Mouse (Mus musculus) G1E (cell line): ENCODE measurements around the gene Olfr859. TPM values are rescaled to one million over a fixed set of nuclear protein-coding genes. Genes with fewer than 3 reads are reported as not detected.
"Not testable (repeated sequence)": the region's sequence is repeated elsewhere in the genome, so short reads cannot be mapped to it uniquely, and the experiment has no call there.

Experiments used
- ATAC-seq: 2 replicates; pipeline ENCODE4 v1.8.0; 2016; ENCODE audit warnings: mild to moderate bottlenecking; ENCODE audit not compliant: insufficient number of reproducible peaks, poor library complexity, low FRiP score, severe bottlenecking; ENCODE audit errors: extremely low read depth
- DNase-seq: peaks from one replicate; pipeline ENCODE4 v3.0.0; 2012; ENCODE audit warnings: low spot score
- H3K27me3 ChIP-seq: 2 replicates; pipeline ENCODE4 v1.6.1; 2012; ENCODE audit warnings: mild to moderate bottlenecking, low read length, inconsistent platforms; ENCODE audit not compliant: insufficient read depth
- H3K36me3 ChIP-seq: replicated peaks from 2 replicates; pipeline ENCODE3; 2012; ENCODE audit warnings: mild to moderate bottlenecking, inconsistent platforms
- H3K4me1 ChIP-seq: 2 replicates; pipeline ENCODE4 v1.6.1; 2012; ENCODE audit warnings: low read depth, low read length, inconsistent platforms, mixed read lengths; ENCODE audit not compliant: insufficient read depth
- H3K4me3 ChIP-seq: 2 replicates; pipeline ENCODE4 v1.5.1; 2012; ENCODE audit warnings: low read depth, mild to moderate bottlenecking, inconsistent platforms, low read length, moderate library complexity, mixed read lengths
- H3K9me3 ChIP-seq: replicated peaks from 2 replicates; pipeline ENCODE4 v1.6.1; 2012; ENCODE audit warnings: inconsistent platforms
- CTCF ChIP-seq: IDR thresholded peaks from 2 replicates; pipeline ENCODE4 v1.5.1; 2012; ENCODE audit warnings: low read depth, low read length, inconsistent platforms, mixed read lengths
- GATA1 ChIP-seq: IDR thresholded peaks from 2 replicates; pipeline ENCODE4 v1.6.1; 2012; ENCODE audit warnings: borderline replicate concordance, low read length, inconsistent platforms, mixed read lengths
- GATA2 ChIP-seq: IDR thresholded peaks from 2 replicates; pipeline ENCODE4 v1.6.1; 2012; ENCODE audit warnings: low read depth, low read length, inconsistent platforms, borderline replicate concordance
- POLR2AphosphoS5 ChIP-seq: IDR thresholded peaks from 2 replicates; pipeline ENCODE4 v1.6.1; 2012; ENCODE audit warnings: low read depth, low read length, inconsistent platforms; ENCODE audit not compliant: insufficient replicate concordance
- TAL1 ChIP-seq: conservative IDR thresholded peaks from 2 replicates; pipeline ENCODE4 v1.6.1; 2012; ENCODE audit warnings: low read depth, low read length, inconsistent platforms, mixed read lengths
- polyA plus RNA-seq: library from polyadenylated mRNA; stranded (reverse); fragments of >175 nt; gene quantifications from 2 replicates; pipeline ENCODE4 v1.2.3, GENCODE M21; 2012
- total RNA-seq, 2 experiments: library from RNA; stranded (forward) in 1 of 2; stranded (reverse) in 1 of 2; fragments of 200-1000 nt in 1 of 2; fragments of >200 nt in 1 of 2; fragmentation: Nextera tagmentation in 1 of 2; gene quantifications; 2 replicates each; pipeline ENCODE4 v1.2.3; 2014 to 2017

Olfr859 gene
- total RNA-seq (2014; fragmentation: Nextera tagmentation) (not detected in 2 replicates), total RNA-seq (2017) (0.16 and 0.52 TPM in 2 replicates), polyA plus RNA-seq (not detected in 2 replicates)

DNA sequence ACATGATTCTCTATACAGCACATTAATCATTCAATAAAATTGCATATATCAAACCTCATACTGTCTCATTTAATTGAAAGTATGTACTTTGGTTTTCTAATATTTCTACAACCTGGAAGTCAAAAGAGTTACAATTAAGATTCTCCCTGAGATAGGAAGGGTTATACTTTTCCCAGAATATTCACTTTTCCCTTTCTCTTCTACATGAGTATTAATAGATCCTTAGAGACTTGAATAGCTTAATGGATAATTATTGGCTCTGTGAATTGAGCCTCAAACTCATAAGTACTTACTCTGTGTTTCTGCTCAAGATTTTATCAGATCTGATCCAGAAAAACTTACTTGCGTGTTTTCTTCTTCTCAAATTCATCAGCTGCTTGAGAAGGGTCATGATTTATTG, at the start of gene Olfr859:
TSS of gene Olfr859 (plus strand) at position 301 of the 400 bp plus-strand sequence.
- not testable (repeated sequence) for DNase-seq, H3K4me1 ChIP-seq, H3K9me3 ChIP-seq, H3K4me3 ChIP-seq, H3K27me3 ChIP-seq, ATAC-seq, H3K36me3 ChIP-seq

GRCm38 (mm10) chr9:19769136-19769535, 35.6 kb upstream of the Olfr859 start:
- H3K9me3 ChIP-seq: peaks cover 4% of the 10 kb centered on the region; the same call in 1 of the 2 replicates
- ATAC-seq (no peak), DNase-seq (no peak)
- H3K36me3 ChIP-seq: no peaks in the 10 kb centered on the region
- no peaks in the 10 kb centered on the region for H3K4me1 ChIP-seq
- no peaks in the 10 kb centered on the region for H3K27me3 ChIP-seq
- H3K4me3 ChIP-seq: no peak overlapping the region
- no peak for TF ChIP-seq TAL1
- TF ChIP-seq POLR2AphosphoS5: no peak
- TF ChIP-seq CTCF: no peak
- TF ChIP-seq GATA1: no peak
- no peak for TF ChIP-seq GATA2

DNA sequence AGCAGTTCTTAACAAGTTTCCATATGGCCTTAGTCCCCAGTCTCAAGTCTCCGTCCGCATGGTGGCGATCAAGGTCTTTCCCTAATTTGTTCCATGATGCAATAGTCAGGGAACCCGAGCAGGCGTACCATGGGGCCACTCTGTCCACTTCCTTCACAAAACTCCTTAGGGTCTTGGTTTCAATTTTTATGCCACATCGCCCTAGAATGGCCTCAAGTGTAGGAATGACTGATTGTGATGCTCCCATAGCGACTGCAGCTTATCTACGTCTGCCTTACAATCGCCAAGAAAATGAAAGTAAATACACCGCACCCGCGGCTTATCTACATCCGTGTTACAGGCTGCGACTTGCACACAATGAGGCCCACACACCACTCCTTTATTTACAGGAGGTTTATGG, 35.0 kb upstream of the Olfr859 start:
- DNase-seq (no peak), ATAC-seq (no peak)
- TF ChIP-seq POLR2AphosphoS5: no peak
- TF ChIP-seq CTCF: no peak
- no peak for TF ChIP-seq GATA1
- TF ChIP-seq TAL1: no peak
- TF ChIP-seq GATA2: no peak
- H3K9me3 ChIP-seq: peaks cover 4% of the 10 kb centered on the region; the same call in 1 of the 2 replicates
- no peaks in the 10 kb centered on the region for H3K27me3 ChIP-seq
- no peaks in the 10 kb centered on the region for H3K4me1 ChIP-seq
- no peak overlapping the region for H3K4me3 ChIP-seq
- H3K36me3 ChIP-seq: no peaks in the 10 kb centered on the region

DNA sequence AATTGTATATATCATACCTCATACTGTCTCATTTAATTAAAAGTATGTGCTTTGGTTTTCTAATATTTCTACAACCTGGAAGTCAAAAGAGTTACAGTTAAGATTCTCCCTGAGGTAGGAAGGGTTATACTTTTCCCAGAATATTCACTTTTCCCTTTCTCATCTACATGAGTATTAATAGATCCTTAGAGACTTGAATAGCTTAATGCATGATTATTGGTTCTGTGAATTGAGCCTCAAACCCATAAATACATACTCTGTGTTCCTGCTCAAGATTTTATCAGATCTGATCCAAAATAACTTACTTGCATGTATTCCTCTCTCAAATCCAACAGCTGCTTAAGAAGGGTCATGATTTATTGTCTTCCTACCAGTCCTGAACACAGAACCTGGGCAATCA, 24.7 kb upstream of the Olfr859 start, which contains the start of gene Olfr58:
TSS of gene Olfr58 (plus strand) at position 301 of the 400 bp plus-strand sequence.
- Histone ChIP-seq H3K36me3 (no peaks in the 10 kb centered on the region), H3K4me3 (no peak within 1 kb of the TSS), H3K9me3 (no peaks in the 10 kb centered on the region), H3K4me1 (no peaks in the 10 kb centered on the region), H3K27me3 (no peaks in the 10 kb centered on the region)
- ATAC-seq (no peak), DNase-seq (no peak)
- TF ChIP-seq GATA2: no peak
- no peak for TF ChIP-seq TAL1
- no peak for TF ChIP-seq POLR2AphosphoS5
- no peak for TF ChIP-seq CTCF
- no peak for TF ChIP-seq GATA1

- TF ChIP-seq CTCF (no peak), TAL1 (no peak), GATA1 (no peak), GATA2 (no peak), POLR2AphosphoS5 (no peak)
- DNase-seq: no peak
Measured at GRCm38 (mm10) chr9:19803000-19803399, 1.7 kb upstream of the Olfr859 start.

DNA sequence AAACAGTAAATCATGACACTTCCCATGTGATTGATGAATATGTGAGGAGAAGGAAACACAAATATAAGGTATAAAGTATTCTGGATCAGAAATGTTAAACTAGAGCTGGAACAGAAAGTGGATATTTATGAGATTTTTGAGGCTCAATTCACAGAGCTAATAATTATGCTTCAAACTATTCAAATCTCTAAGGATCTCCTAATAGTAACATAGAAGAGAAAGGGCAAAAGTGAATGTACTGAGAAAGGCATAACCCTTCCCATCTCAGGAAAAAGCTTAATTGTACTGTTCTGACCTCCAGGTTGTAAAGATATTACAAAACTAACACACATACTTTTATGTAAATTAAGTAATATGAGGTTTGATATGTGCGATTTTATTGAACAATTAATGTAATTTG, 44.9 kb downstream of the Olfr859 start, which contains the start of gene Olfr860:
TSS of gene Olfr860 (minus strand) at position 101 of the 400 bp plus-strand sequence.
- no peaks in the 10 kb centered on the region for H3K4me1 ChIP-seq
- DNase-seq (no peak), ATAC-seq (no peak)
- H3K9me3 ChIP-seq: no peaks in the 10 kb centered on the region
- TF ChIP-seq TAL1 (no peak), POLR2AphosphoS5 (no peak), GATA2 (no peak)
- no peak within 1 kb of the TSS for H3K4me3 ChIP-seq
- no peaks in the 10 kb centered on the region for H3K36me3 ChIP-seq
- H3K27me3 ChIP-seq: no peaks in the 10 kb centered on the region

More at GRCm38 (mm10) chr9:19803000-19803399, 1.7 kb upstream of the Olfr859 start:
- Histone ChIP-seq H3K4me1 (no peaks in the 10 kb centered on the region), H3K27me3 (no peaks in the 10 kb centered on the region), H3K9me3 (no peaks in the 10 kb centered on the region), H3K4me3 (no peak overlapping the region), H3K36me3 (no peaks in the 10 kb centered on the region)
- no peak for ATAC-seq

Other genes with a start within 250 kb of the Olfr859 start
- gene Olfr854, start 237.5 kb upstream of the Olfr859 start, total RNA-seq (2014; fragmentation: Nextera tagmentation): not detected in 2 replicates
- gene Olfr854, start 237.5 kb upstream of the Olfr859 start, total RNA-seq (2017): 0.49 TPM in 1 of 2 replicates, not detected in the other
- not detected in 2 replicates for gene Olfr854, start 237.5 kb upstream of the Olfr859 start, polyA plus RNA-seq
- not detected in 2 replicates for gene Olfr855, start 222.3 kb upstream of the Olfr859 start, total RNA-seq (2014; fragmentation: Nextera tagmentation)
- 0.05 TPM in 1 of 2 replicates, not detected in the other for gene Olfr855, start 222.3 kb upstream of the Olfr859 start, total RNA-seq (2017)
- not detected in 2 replicates for gene Olfr855, start 222.3 kb upstream of the Olfr859 start, polyA plus RNA-seq
- 46.0 and 51.4 TPM in 2 replicates for gene Zfp317, start 182.8 kb upstream of the Olfr859 start, total RNA-seq (2014; fragmentation: Nextera tagmentation)
- 45.9 and 46.5 TPM in 2 replicates for gene Zfp317, start 182.8 kb upstream of the Olfr859 start, total RNA-seq (2017)
- gene Zfp317, start 182.8 kb upstream of the Olfr859 start, polyA plus RNA-seq: 1.2 and 1.6 TPM in 2 replicates
- not detected in 2 replicates for gene Olfr857, start 95.5 kb upstream of the Olfr859 start, total RNA-seq (2014; fragmentation: Nextera tagmentation)
- 0.52 TPM in 1 of 2 replicates, not detected in the other for gene Olfr857, start 95.5 kb upstream of the Olfr859 start, total RNA-seq (2017)
- not detected in 2 replicates for gene Olfr857, start 95.5 kb upstream of the Olfr859 start, polyA plus RNA-seq
- not detected in 2 replicates for gene Olfr58, start 24.6 kb upstream of the Olfr859 start, total RNA-seq (2014; fragmentation: Nextera tagmentation)
- gene Olfr58, start 24.6 kb upstream of the Olfr859 start, total RNA-seq (2017): 0.06 TPM in 1 of 2 replicates, not detected in the other
- not detected in 2 replicates for gene Olfr58, start 24.6 kb upstream of the Olfr859 start, polyA plus RNA-seq
- gene Olfr860, start 44.8 kb downstream of the Olfr859 start, total RNA-seq (2014; fragmentation: Nextera tagmentation): not detected in 2 replicates
- 0.22 TPM in 1 of 2 replicates, not detected in the other for gene Olfr860, start 44.8 kb downstream of the Olfr859 start, total RNA-seq (2017)
- gene Olfr860, start 44.8 kb downstream of the Olfr859 start, polyA plus RNA-seq: not detected in 2 replicates
- not detected in 2 replicates for gene Olfr862, start 83.1 kb downstream of the Olfr859 start, total RNA-seq (2014; fragmentation: Nextera tagmentation)
- gene Olfr862, start 83.1 kb downstream of the Olfr859 start, total RNA-seq (2017): 0.06 TPM in 1 of 2 replicates, not detected in the other
- gene Olfr862, start 83.1 kb downstream of the Olfr859 start, polyA plus RNA-seq: not detected in 2 replicates
- not detected in 2 replicates for gene Olfr77, start 112.0 kb downstream of the Olfr859 start, total RNA-seq (2014; fragmentation: Nextera tagmentation)
- 0.44 and 0.58 TPM in 2 replicates for gene Olfr77, start 112.0 kb downstream of the Olfr859 start, total RNA-seq (2017)
- gene Olfr77, start 112.0 kb downstream of the Olfr859 start, polyA plus RNA-seq: 0.01 TPM in 2 replicates
- gene Olfr866, start 223.1 kb downstream of the Olfr859 start, total RNA-seq (2014; fragmentation: Nextera tagmentation): not detected in 2 replicates
- not detected in 2 replicates for gene Olfr866, start 223.1 kb downstream of the Olfr859 start, total RNA-seq (2017)
- gene Olfr866, start 223.1 kb downstream of the Olfr859 start, polyA plus RNA-seq: not detected in 2 replicates